Mouse (Mus musculus): ENCODE measurements at regions not wholly inside any gene's neighbourhood (a gene's known extent, or its start where the extent isn't known, plus 50 kb on each side); places are given as distances from the start of the nearest gene placed in this dataset.
A peak's percentile ranks its signal among the peaks of the same experiment; 100 is the strongest.

- H3K4me3 ChIP-seq (ENCODE audit: inconsistent target) = no peak overlapping the region
- H3K27ac ChIP-seq = no peak overlapping the region
- no peaks in the 10 kb centered on the region for H3K36me3 ChIP-seq (ENCODE audit: inconsistent target)
- H3K79me2 ChIP-seq (ENCODE audit: inconsistent target) = no peaks in the 10 kb centered on the region
These were observed 5953.1 kb downstream of the 9330182O14Rik start for GRCm38 (mm10) chr15:46087307-46087706.

- H3K36me3 ChIP-seq (ENCODE audit: inconsistent target) = no peaks in the 10 kb centered on the region
These were observed 5991.7 kb downstream of the 9330182O14Rik start for GRCm38 (mm10) chr15:46125718-46126373.

More at GRCm38 (mm10) chr15:46125718-46126373, 5991.7 kb downstream of the 9330182O14Rik start:
- WGBS (ENCODE audit: missing documents) = 9% methylated on average over 4 of the region's 4 CpGs
- Histone ChIP-seq H3K27ac (peak overlapping the region; percentile 31; the same call in 1 of the 2 replicates), H3K4me3 (ENCODE audit: inconsistent target) (no peak overlapping the region), H3K79me2 (ENCODE audit: inconsistent target) (no peaks in the 10 kb centered on the region)
